Mouse (Mus musculus) neural tube, embryonic 11.5 days (tissue): ENCODE data around the gene Zbtb45. TPM values are rescaled to one million over a fixed set of nuclear protein-coding genes. Genes with fewer than 3 reads are reported as not detected.

Experiments
- ATAC-seq: fragments of 200-750 bp; cut with Nextera tagmentation; 2 replicates; pipeline ENCODE4 v1.8.0; 2017; ENCODE audit warnings: moderate number of reproducible peaks, mild to moderate bottlenecking, moderate TSS enrichment, moderate library complexity; ENCODE audit not compliant: insufficient read depth, low FRiP score, low TSS enrichment
- DNase-seq: peaks from one replicate; pipeline ENCODE4 v3.0.0-alpha.2; 2015; ENCODE audit warnings: low spot score
- H3K27ac ChIP-seq: fragments of 300-500 bp; sonication (generic); 2 replicates; pipeline ENCODE4 v1.5.1; 2014; ENCODE audit warnings: low read depth, mild to moderate bottlenecking, low read length
- H3K27me3 ChIP-seq: fragments of 300-500 bp; sonication (generic); 2 replicates; pipeline ENCODE4 v1.6.1; 2014; ENCODE audit warnings: mild to moderate bottlenecking, low read length, mixed read lengths; ENCODE audit not compliant: control insufficient read depth, insufficient read depth
- H3K36me3 ChIP-seq: fragments of 300-500 bp; sonication (generic); 2 replicates; pipeline ENCODE4 v1.6.1; 2014; ENCODE audit warnings: mild to moderate bottlenecking, low read length, moderate library complexity, mixed read lengths; ENCODE audit not compliant: control insufficient read depth, insufficient read depth
- H3K4me1 ChIP-seq: fragments of 300-500 bp; sonication (generic); 2 replicates; pipeline ENCODE4 v1.6.1; 2014; ENCODE audit warnings: low read length, mixed read lengths; ENCODE audit not compliant: control insufficient read depth, insufficient read depth
- H3K4me2 ChIP-seq: fragments of 300-500 bp; sonication (generic); 2 replicates; pipeline ENCODE4 v1.6.1; 2014; ENCODE audit warnings: low read depth, mild to moderate bottlenecking, moderate library complexity
- H3K4me3 ChIP-seq: fragments of 300-500 bp; sonication (generic); 2 replicates; pipeline ENCODE4 v1.5.1; 2014; ENCODE audit warnings: low read depth, low read length
- H3K9ac ChIP-seq: fragments of 300-500 bp; sonication (generic); 2 replicates; pipeline ENCODE4 v1.6.1; 2014; ENCODE audit warnings: mild to moderate bottlenecking, low read length
- H3K9me3 ChIP-seq: fragments of 300-500 bp; sonication (generic); 2 replicates; pipeline ENCODE4 v1.6.1; 2016; ENCODE audit warnings: low read length; ENCODE audit not compliant: control insufficient read depth
- WGBS: fragments of 180-500 bp; shearing (Covaris S2); extraction: QIAGEN DNeasy Blood & Tissue Kit; methylation state at CpG from one replicate; pipeline ENCODE4 v1.1.7; 2014; 5-methylcytosine and 5-hydroxymethylcytosine counted together
- polyA plus RNA-seq: library from polyadenylated mRNA; unstranded; fragments of >200 nt; fragmentation: Nextera tagmentation; extraction: Ambion mirVana; gene quantifications from 2 replicates; pipeline ENCODE4 v1.2.1, GENCODE M21; 2014

The Zbtb45 gene
- polyA plus RNA-seq, 1 experiment from 2014 or later = 33.5 TPM

GRCm38 (mm10) chr7:13028986-13029385 is 19.2 kb upstream of the Zbtb45 start:
- DNase-seq (no peak), ATAC-seq (no peak)
- Histone ChIP-seq H3K9ac (no peak overlapping the region), H3K36me3 (peaks cover 47% of the 10 kb centered on the region), H3K4me2 (no peak overlapping the region), H3K27ac (no peak overlapping the region), H3K4me1 (peaks cover 19% of the 10 kb centered on the region), H3K4me3 (no peak overlapping the region), H3K27me3 (no peaks in the 10 kb centered on the region), H3K9me3 (no peaks in the 10 kb centered on the region)
- WGBS = 96% methylated on average over 4 of the region's 4 CpGs

- ATAC-seq (no peak), DNase-seq (no peak)
- 34% methylated on average over 4 of the region's 4 CpGs for WGBS
- Histone ChIP-seq H3K27me3 (no peaks in the 10 kb centered on the region), H3K27ac (0 out of 2 replicates have a peak overlapping the region, but pooled peaks have one; percentile 39), H3K36me3 (peaks cover 42% of the 10 kb centered on the region), H3K9me3 (no peaks in the 10 kb centered on the region), H3K4me2 (peak overlapping the region; percentile 98), H3K4me3 (peak overlapping the region; percentile 95), H3K9ac (peak overlapping the region; percentile 97), H3K4me1 (peaks cover 13% of the 10 kb centered on the region)
Observed at GRCm38 (mm10) chr7:13025511-13026112, 15.8 kb upstream of the Zbtb45 start.

DNA sequence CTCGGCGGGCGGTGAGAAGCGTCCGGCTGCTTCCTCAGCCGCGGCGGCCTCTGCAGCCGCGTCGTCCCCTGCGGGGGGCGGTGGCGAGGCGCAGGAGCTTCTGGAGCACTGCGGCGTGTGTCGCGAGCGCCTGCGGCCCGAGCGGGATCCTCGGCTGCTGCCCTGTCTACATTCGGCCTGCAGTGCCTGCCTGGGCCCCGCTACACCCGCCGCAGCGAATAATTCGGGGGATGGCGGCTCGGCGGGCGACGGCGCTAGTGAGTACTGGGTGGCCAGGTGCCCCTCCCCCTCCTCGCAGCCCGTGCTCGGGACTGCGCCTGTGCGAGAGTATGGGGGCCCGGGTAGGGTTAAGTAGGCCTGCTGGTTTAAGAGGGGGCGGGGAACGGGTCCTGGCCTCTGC is 15.0 kb upstream of the Zbtb45 start:
- Histone ChIP-seq H3K9ac (peak overlapping the region; percentile 97), H3K4me1 (peaks cover 13% of the 10 kb centered on the region), H3K9me3 (no peaks in the 10 kb centered on the region), H3K4me2 (peak overlapping the region; percentile 98), H3K27me3 (no peaks in the 10 kb centered on the region), H3K4me3 (peak overlapping the region; percentile 95), H3K27ac (peak overlapping the region; percentile 99), H3K36me3 (peaks cover 34% of the 10 kb centered on the region)
- ATAC-seq = peak; percentile 64
- peak; percentile 78 for DNase-seq
- WGBS = under 1% methylated on average over 40 of the region's 44 CpGs

DNA sequence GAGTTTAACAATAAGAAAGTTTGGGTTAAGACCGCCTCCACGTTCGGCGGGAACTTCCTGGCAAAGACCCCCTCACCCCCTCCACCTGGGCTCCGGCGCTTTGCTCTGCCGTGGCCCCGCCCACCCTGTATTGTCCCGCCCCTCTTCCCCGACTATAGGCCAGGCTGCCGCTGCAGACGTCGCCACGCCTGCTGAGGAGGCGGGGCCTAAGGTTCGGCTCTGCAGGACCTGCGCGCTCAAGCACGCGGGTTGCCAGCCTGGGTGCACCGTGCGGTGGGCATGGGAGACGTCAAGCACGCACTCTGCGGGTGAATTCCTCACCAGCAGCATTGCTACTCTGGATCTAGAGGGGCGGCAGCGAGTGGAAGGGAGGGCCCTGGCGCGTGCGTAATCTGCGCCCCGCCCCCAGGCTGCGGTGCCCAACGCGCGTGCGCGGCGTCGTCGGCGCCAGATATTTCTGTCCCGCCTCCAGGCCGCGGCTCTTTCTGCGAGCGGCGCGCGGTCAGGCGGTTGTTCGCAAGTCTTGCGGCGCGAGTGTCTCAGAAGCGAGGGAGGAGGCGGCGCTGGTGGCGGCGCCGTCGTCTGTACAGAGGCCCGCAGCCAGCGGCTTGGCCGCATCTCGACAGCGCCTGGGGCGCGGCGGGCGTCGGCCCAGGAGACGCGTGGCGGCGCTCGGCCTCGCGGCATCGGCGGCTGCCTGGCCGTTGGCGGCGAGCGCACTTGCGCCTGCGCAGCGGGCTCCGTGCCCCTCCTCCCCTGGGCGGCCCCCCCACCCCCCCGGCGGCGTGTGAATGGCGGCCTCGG is 14.3 kb upstream of the Zbtb45 start:
- Histone ChIP-seq H3K9ac (peak overlapping the region; percentile 97), H3K4me3 (peak overlapping the region; percentile 95), H3K27ac (peak overlapping the region; percentile 99), H3K4me1 (peaks cover 13% of the 10 kb centered on the region), H3K4me2 (peak overlapping the region; percentile 98), H3K9me3 (no peaks in the 10 kb centered on the region), H3K27me3 (no peaks in the 10 kb centered on the region), H3K36me3 (peaks cover 27% of the 10 kb centered on the region)
- peak; percentile 97 for DNase-seq
- under 1% methylated on average over 79 of the region's 95 CpGs for WGBS
- peak; percentile 85 for ATAC-seq

- H3K36me3 ChIP-seq = peaks cover 16% of the 10 kb centered on the region
- H3K9ac ChIP-seq = peak overlapping the region; percentile 97
- no peaks in the 10 kb centered on the region for H3K9me3 ChIP-seq
- ATAC-seq = peak; percentile 67
- H3K4me2 ChIP-seq = peak overlapping the region; percentile 98
- peak overlapping the region; percentile 99 for H3K27ac ChIP-seq
- peak; percentile 91 for DNase-seq
- 3% methylated on average over 31 of the region's 31 CpGs for whole genome bisulfite sequencing
- no peaks in the 10 kb centered on the region for H3K27me3 ChIP-seq
- H3K4me3 ChIP-seq = peak overlapping the region; percentile 95
- peaks cover 13% of the 10 kb centered on the region for H3K4me1 ChIP-seq
Observed at GRCm38 (mm10) chr7:13022773-13023535, 13.1 kb upstream of the Zbtb45 start.

GRCm38 (mm10) chr7:13015217-13015616 is 5.4 kb upstream of the Zbtb45 start:
- no peak for DNase-seq
- Histone ChIP-seq H3K27me3 (no peaks in the 10 kb centered on the region), H3K27ac (no peak overlapping the region), H3K4me3 (no peak overlapping the region), H3K36me3 (no peaks in the 10 kb centered on the region), H3K4me1 (peaks cover 4% of the 10 kb centered on the region; the same call in 1 of the 2 replicates), H3K4me2 (no peak overlapping the region), H3K9me3 (no peaks in the 10 kb centered on the region), H3K9ac (no peak overlapping the region)
- ATAC-seq = no peak
- 81% methylated on average over 1 of the region's 1 CpGs for WGBS

GRCm38 (mm10) chr7:13014275-13014839 is 4.5 kb upstream of the Zbtb45 start:
- Histone ChIP-seq H3K9me3 (no peaks in the 10 kb centered on the region), H3K4me2 (no peak overlapping the region), H3K9ac (no peak overlapping the region), H3K4me3 (no peak overlapping the region), H3K27me3 (no peaks in the 10 kb centered on the region), H3K36me3 (no peaks in the 10 kb centered on the region), H3K4me1 (peaks cover 4% of the 10 kb centered on the region; the same call in 1 of the 2 replicates), H3K27ac (no peak overlapping the region)
- no peak for DNase-seq
- 36% methylated on average over 6 of the region's 6 CpGs for WGBS
- ATAC-seq = no peak

DNA sequence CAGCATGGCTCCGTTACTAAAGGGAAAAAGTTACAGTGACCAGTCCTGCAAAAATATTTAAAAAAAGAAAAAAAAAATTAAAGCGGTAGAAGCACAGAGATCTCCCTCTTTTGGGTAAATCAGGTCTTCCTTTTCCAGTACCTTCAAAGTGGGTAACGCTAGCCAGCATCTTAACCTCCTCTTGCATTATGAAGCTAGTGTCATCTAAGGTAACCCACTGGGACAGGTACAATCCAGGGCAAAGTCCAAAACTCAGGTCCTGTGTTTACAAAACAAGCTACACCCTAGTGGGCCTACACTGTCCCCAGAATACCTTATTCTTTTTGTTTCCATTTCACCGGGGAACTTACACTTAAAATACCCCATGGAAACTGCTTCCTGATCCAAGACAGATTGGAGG is 3.8 kb upstream of the Zbtb45 start:
- no peak for DNase-seq
- ATAC-seq = no peak
- Histone ChIP-seq H3K4me1 (peaks cover 4% of the 10 kb centered on the region; the same call in 1 of the 2 replicates), H3K4me3 (no peak overlapping the region), H3K27me3 (no peaks in the 10 kb centered on the region), H3K36me3 (no peaks in the 10 kb centered on the region), H3K4me2 (no peak overlapping the region), H3K9ac (no peak overlapping the region), H3K9me3 (no peaks in the 10 kb centered on the region), H3K27ac (no peak overlapping the region)
- WGBS = 66% methylated on average over 4 of the region's 4 CpGs
